Mouse (Mus musculus): ENCODE measurements around the gene Tmem245. TPM values are rescaled to one million over a fixed set of nuclear protein-coding genes. Genes with fewer than 3 reads are reported as not detected.
"Not testable (repeated sequence)": the region's sequence is repeated elsewhere in the genome, so short reads cannot be mapped to it uniquely, and the experiment has no call there.

Tmem245 gene
- total and polyA plus RNA-seq, 2 experiments from 2014 or later = 23.7 to 68.4 TPM

- DNase-seq (ENCODE audit: low spot score) = peak; percentile 55
- H3K4me2 ChIP-seq (ENCODE audit: low read depth, low read length) = no peak overlapping the region
- H3K4me3 ChIP-seq (ENCODE audit: low read depth, low read length) = no peak overlapping the region
- peak; percentile 80 for ATAC-seq (ENCODE audit: insufficient read depth, low read depth)
- peaks cover 63% of the 10 kb centered on the region for H3K36me3 ChIP-seq (replicated peaks; ENCODE audit: control insufficient read depth, insufficient read depth, low read length)
- TF ChIP-seq EP300 (IDR thresholded peaks at IDR 0.05; ENCODE audit: low read depth) (no peak), CTCF (IDR thresholded peaks at IDR 0.05; ENCODE audit: low read depth) (no peak)
- no peaks in the 10 kb centered on the region for H3K27me3 ChIP-seq (ENCODE audit: control insufficient read depth, insufficient read depth, low read length)
- no peak overlapping the region for H3K27ac ChIP-seq (ENCODE audit: low read depth)
- no peak overlapping the region for H3K9ac ChIP-seq (replicated peaks; ENCODE audit: low read depth, low read length)
- 52% methylated on average over 6 of the region's 6 CpGs for WGBS
- no peaks in the 10 kb centered on the region for H3K9me3 ChIP-seq (replicated peaks; ENCODE audit: control insufficient read depth, low read length)
- H3K4me1 ChIP-seq (ENCODE audit: control insufficient read depth, insufficient read depth) = peaks cover 16% of the 10 kb centered on the region; the same call in 1 of the 2 replicates
Observed at GRCm38 (mm10) chr4:56886286-56886979, 60.8 kb downstream of the Tmem245 start.

- TF ChIP-seq EP300 (IDR thresholded peaks at IDR 0.05; ENCODE audit: low read depth) = no peak; the same call in 1 of the 2 replicates
- no peak for TF ChIP-seq CTCF (IDR thresholded peaks at IDR 0.05; ENCODE audit: low read depth)
- H3K9me3 ChIP-seq (replicated peaks; ENCODE audit: control insufficient read depth, low read length) = no peaks in the 10 kb centered on the region
- no peak overlapping the region for H3K4me2 ChIP-seq (ENCODE audit: low read depth, low read length)
- no peak overlapping the region for H3K4me3 ChIP-seq (ENCODE audit: low read depth, low read length)
- H3K27ac ChIP-seq (ENCODE audit: low read depth) = peak overlapping the region; percentile 78
- WGBS = 19% methylated on average over 11 of the region's 11 CpGs
- H3K27me3 ChIP-seq (ENCODE audit: control insufficient read depth, insufficient read depth, low read length) = no peaks in the 10 kb centered on the region
- no peak overlapping the region for H3K9ac ChIP-seq (replicated peaks; ENCODE audit: low read depth, low read length)
- DNase-seq (ENCODE audit: low spot score) = peak; percentile 73
- peaks cover 26% of the 10 kb centered on the region for H3K4me1 ChIP-seq (ENCODE audit: control insufficient read depth, insufficient read depth)
- ATAC-seq (ENCODE audit: insufficient read depth, low read depth) = peak; percentile 63
- peaks cover 51% of the 10 kb centered on the region for H3K36me3 ChIP-seq (replicated peaks; ENCODE audit: control insufficient read depth, insufficient read depth, low read length)
Observed at GRCm38 (mm10) chr4:56880036-56880703, 67.1 kb downstream of the Tmem245 start.

- Histone ChIP-seq H3K9me3 (replicated peaks; ENCODE audit: control insufficient read depth, low read length) (no peaks in the 10 kb centered on the region), H3K27me3 (ENCODE audit: control insufficient read depth, insufficient read depth, low read length) (no peaks in the 10 kb centered on the region), H3K4me1 (ENCODE audit: control insufficient read depth, insufficient read depth) (peaks cover 26% of the 10 kb centered on the region), H3K36me3 (replicated peaks; ENCODE audit: control insufficient read depth, insufficient read depth, low read length) (peaks cover 48% of the 10 kb centered on the region), H3K9ac (replicated peaks; ENCODE audit: low read depth, low read length) (no peak overlapping the region), H3K4me2 (ENCODE audit: low read depth, low read length) (no peak overlapping the region), H3K4me3 (ENCODE audit: low read depth, low read length) (no peak overlapping the region), H3K27ac (ENCODE audit: low read depth) (peak overlapping the region; percentile 78; the same call in 1 of the 2 replicates)
- no peak for TF ChIP-seq CTCF (IDR thresholded peaks at IDR 0.05; ENCODE audit: low read depth)
- no peak for TF ChIP-seq EP300 (IDR thresholded peaks at IDR 0.05; ENCODE audit: low read depth)
- DNase-seq (ENCODE audit: low spot score) = peak; percentile 5
- ATAC-seq (ENCODE audit: insufficient read depth, low read depth) = no peak
- WGBS = 78% methylated on average over 7 of the region's 7 CpGs
Observed at GRCm38 (mm10) chr4:56878971-56879370, 68.3 kb downstream of the Tmem245 start.

- not testable (repeated sequence) for H3K27ac ChIP-seq (ENCODE audit: low read depth); ATAC-seq (ENCODE audit: insufficient read depth, low read depth); H3K4me2 ChIP-seq (ENCODE audit: low read depth, low read length); H3K9me3 ChIP-seq (replicated peaks; ENCODE audit: control insufficient read depth, low read length); H3K27me3 ChIP-seq (ENCODE audit: control insufficient read depth, insufficient read depth, low read length); H3K4me3 ChIP-seq (ENCODE audit: low read depth, low read length); H3K9ac ChIP-seq (replicated peaks; ENCODE audit: low read depth, low read length); DNase-seq (ENCODE audit: low spot score)
- H3K4me1 ChIP-seq (ENCODE audit: control insufficient read depth, insufficient read depth) = peaks cover 19% of the 10 kb centered on the region
- WGBS = 97% methylated on average over 11 of the region's 11 CpGs
- peaks cover 12% of the 10 kb centered on the region for H3K36me3 ChIP-seq (replicated peaks; ENCODE audit: control insufficient read depth, insufficient read depth, low read length)
Observed at GRCm38 (mm10) chr4:56870541-56870940, 76.7 kb downstream of the Tmem245 start.

GRCm38 (mm10) chr4:56867761-56868160 lies 79.5 kb downstream of the Tmem245 start:
- DNase-seq (ENCODE audit: low spot score) (no peak), ATAC-seq (ENCODE audit: insufficient read depth, low read depth) (no peak)
- Histone ChIP-seq H3K9ac (replicated peaks; ENCODE audit: low read depth, low read length) (no peak overlapping the region), H3K36me3 (replicated peaks; ENCODE audit: control insufficient read depth, insufficient read depth, low read length) (0 out of 2 replicates have a peak, but pooled peaks cover 3% of the 10 kb centered on the region), H3K4me3 (ENCODE audit: low read depth, low read length) (no peak overlapping the region), H3K27ac (ENCODE audit: low read depth) (no peak overlapping the region), H3K27me3 (ENCODE audit: control insufficient read depth, insufficient read depth, low read length) (no peaks in the 10 kb centered on the region), H3K4me2 (ENCODE audit: low read depth, low read length) (no peak overlapping the region), H3K4me1 (ENCODE audit: control insufficient read depth, insufficient read depth) (peaks cover 27% of the 10 kb centered on the region), H3K9me3 (replicated peaks; ENCODE audit: control insufficient read depth, low read length) (no peaks in the 10 kb centered on the region)
- WGBS = 89% methylated on average over 5 of the region's 5 CpGs
- TF ChIP-seq EP300 (IDR thresholded peaks at IDR 0.05; ENCODE audit: low read depth) (no peak), CTCF (IDR thresholded peaks at IDR 0.05; ENCODE audit: low read depth) (no peak)

Measured in heart, postnatal 0 days (tissue).